Mouse (Mus musculus) testis, adult 2 months (tissue): Measurements from ENCODE around the gene Evc.

ENCODE experiments used
- CTCF ChIP-seq: fragments of 200-500 bp; IDR thresholded peaks from 2 replicates; pipeline ENCODE4 v1.5.1; 2012; ENCODE audit warnings: low read depth, mild to moderate bottlenecking, inconsistent platforms, low read length, moderate library complexity; ENCODE audit not compliant: control insufficient read depth, insufficient read depth, insufficient replicate concordance
- POLR2A ChIP-seq: fragments of 200-500 bp; IDR thresholded peaks from 2 replicates; pipeline ENCODE4 v1.6.1; 2012; ENCODE audit warnings: low read depth, mild to moderate bottlenecking, inconsistent platforms, low read length, moderate library complexity; ENCODE audit not compliant: control insufficient read depth

DNA sequence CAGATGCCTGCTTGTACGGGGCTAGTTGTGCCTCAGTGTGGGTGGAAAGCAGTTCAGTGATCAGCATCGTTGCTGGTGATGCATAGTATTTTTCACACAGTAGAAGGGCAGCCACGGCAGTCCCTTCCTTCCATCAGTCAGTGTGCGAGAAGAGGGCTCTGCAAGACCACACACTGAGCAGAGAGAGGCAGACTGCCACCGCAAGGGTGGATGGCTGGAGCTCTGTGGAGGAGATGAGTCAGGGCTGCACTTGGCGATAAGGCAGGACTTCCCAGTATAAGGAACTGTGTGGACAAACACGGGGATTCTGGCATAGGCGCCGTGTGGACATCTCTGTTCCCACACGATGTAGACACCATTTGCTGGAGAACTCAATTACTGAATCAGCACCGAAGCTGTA lies 55.7 kb downstream of the Evc start:
- TF ChIP-seq POLR2A (no peak), CTCF (no peak)
